Mouse (Mus musculus): ENCODE measurements at regions not wholly inside any gene's neighbourhood (a gene's known extent, or its start where the extent isn't known, plus 50 kb on each side); places are given as distances from the start of the nearest gene placed in this dataset.

- no peak overlapping the region for H3K4me3 ChIP-seq (ENCODE audit: insufficient read depth, low read length)
- no peak for TF ChIP-seq CTCF (IDR thresholded peaks at IDR 0.05; ENCODE audit: borderline replicate concordance, insufficient read depth, low read length)
- no peak for TF ChIP-seq POLR2A (IDR thresholded peaks at IDR 0.05; ENCODE audit: low read depth, low read length)
- no peaks in the 10 kb centered on the region for H3K4me1 ChIP-seq (ENCODE audit: control insufficient read depth, insufficient read depth, low read length)
- H3K27ac ChIP-seq (ENCODE audit: insufficient read depth, low read length), result no peak overlapping the region
These were observed 575.0 kb downstream of the Bcl11a start for GRCm38 (mm10) chr11:24652852-24653251.

DNA sequence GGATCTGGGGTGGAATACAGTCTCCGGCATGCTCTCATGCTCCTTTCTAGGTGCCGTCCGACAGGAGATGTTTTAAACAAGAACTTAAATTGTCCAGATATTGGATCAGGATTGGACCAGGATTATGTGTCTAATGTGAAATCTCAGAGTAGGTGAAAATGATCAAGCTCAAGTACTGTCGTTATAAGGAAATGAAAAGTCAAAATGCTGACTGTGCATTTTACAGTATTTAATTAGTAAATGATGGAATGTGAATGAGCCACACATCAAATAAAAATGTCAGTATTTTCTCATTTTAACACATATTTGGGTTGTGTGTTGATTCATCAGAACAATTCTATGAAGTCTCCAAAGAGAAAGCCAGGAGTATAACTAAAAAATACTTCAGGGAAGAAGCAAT is 586.2 kb downstream of the Bcl11a start:
- no peak for TF ChIP-seq POLR2A (IDR thresholded peaks at IDR 0.05; ENCODE audit: low read depth, low read length)
- no peak for TF ChIP-seq CTCF (IDR thresholded peaks at IDR 0.05; ENCODE audit: borderline replicate concordance, insufficient read depth, low read length)
- no peaks in the 10 kb centered on the region for H3K4me1 ChIP-seq (ENCODE audit: control insufficient read depth, insufficient read depth, low read length)
- H3K27ac ChIP-seq (ENCODE audit: insufficient read depth, low read length), result no peak overlapping the region
- H3K4me3 ChIP-seq (ENCODE audit: insufficient read depth, low read length), result no peak overlapping the region

- Histone ChIP-seq H3K27ac (ENCODE audit: insufficient read depth, low read length) (no peak overlapping the region), H3K4me1 (ENCODE audit: control insufficient read depth, insufficient read depth, low read length) (no peaks in the 10 kb centered on the region), H3K4me3 (ENCODE audit: insufficient read depth, low read length) (no peak overlapping the region)
- no peak for TF ChIP-seq CTCF (IDR thresholded peaks at IDR 0.05; ENCODE audit: borderline replicate concordance, insufficient read depth, low read length)
These were observed 587.5 kb downstream of the Bcl11a start for GRCm38 (mm10) chr11:24665310-24665709.

- no peak for TF ChIP-seq CTCF (IDR thresholded peaks at IDR 0.05; ENCODE audit: borderline replicate concordance, insufficient read depth, low read length)
- no peak for TF ChIP-seq POLR2A (IDR thresholded peaks at IDR 0.05; ENCODE audit: low read depth, low read length)
- H3K4me1 ChIP-seq (ENCODE audit: control insufficient read depth, insufficient read depth, low read length), result no peaks in the 10 kb centered on the region
These were observed 593.8 kb downstream of the Bcl11a start for GRCm38 (mm10) chr11:24671662-24672061.

GRCm38 (mm10) chr11:24673248-24674207 is 595.7 kb downstream of the Bcl11a start:
- H3K27ac ChIP-seq (ENCODE audit: insufficient read depth, low read length), result no peak overlapping the region
- no peaks in the 10 kb centered on the region for H3K4me1 ChIP-seq (ENCODE audit: control insufficient read depth, insufficient read depth, low read length)
- TF ChIP-seq CTCF (IDR thresholded peaks at IDR 0.05; ENCODE audit: borderline replicate concordance, insufficient read depth, low read length), result no peak
- TF ChIP-seq POLR2A (IDR thresholded peaks at IDR 0.05; ENCODE audit: low read depth, low read length), result no peak
- no peak overlapping the region for H3K4me3 ChIP-seq (ENCODE audit: insufficient read depth, low read length)

More at GRCm38 (mm10) chr11:24671662-24672061, 593.8 kb downstream of the Bcl11a start:
- Histone ChIP-seq H3K27ac (ENCODE audit: insufficient read depth, low read length) (no peak overlapping the region), H3K4me3 (ENCODE audit: insufficient read depth, low read length) (no peak overlapping the region)

- no peak overlapping the region for H3K27ac ChIP-seq (ENCODE audit: insufficient read depth, low read length)
- no peak for TF ChIP-seq CTCF (IDR thresholded peaks at IDR 0.05; ENCODE audit: borderline replicate concordance, insufficient read depth, low read length)
- TF ChIP-seq POLR2A (IDR thresholded peaks at IDR 0.05; ENCODE audit: low read depth, low read length), result no peak
- no peak overlapping the region for H3K4me3 ChIP-seq (ENCODE audit: insufficient read depth, low read length)
- H3K4me1 ChIP-seq (ENCODE audit: control insufficient read depth, insufficient read depth, low read length), result no peaks in the 10 kb centered on the region
These were observed 596.3 kb downstream of the Bcl11a start for GRCm38 (mm10) chr11:24674208-24674571.

GRCm38 (mm10) chr11:24677016-24677415 is 599.2 kb downstream of the Bcl11a start:
- TF ChIP-seq CTCF (IDR thresholded peaks at IDR 0.05; ENCODE audit: borderline replicate concordance, insufficient read depth, low read length) (no peak), POLR2A (IDR thresholded peaks at IDR 0.05; ENCODE audit: low read depth, low read length) (no peak)

DNA sequence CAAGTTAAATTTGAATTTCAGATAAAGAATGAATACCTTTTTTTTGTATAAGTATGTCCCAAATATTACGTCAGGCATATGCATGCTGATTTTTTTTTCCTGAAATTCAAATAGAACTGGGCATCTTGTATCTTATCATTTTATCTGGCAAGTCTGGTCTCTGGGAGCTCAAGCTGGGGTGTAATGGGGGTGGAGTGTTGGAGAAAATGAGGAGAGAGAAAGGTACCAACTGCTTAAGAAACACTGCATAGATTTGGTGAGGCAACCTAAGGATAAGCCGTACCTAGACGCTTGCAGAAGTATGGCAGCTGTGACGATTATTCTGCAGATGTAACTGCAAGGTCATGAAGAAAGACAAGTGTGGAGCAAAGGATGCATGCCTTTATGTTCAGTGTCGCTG is 601.7 kb downstream of the Bcl11a start:
- Histone ChIP-seq H3K4me1 (ENCODE audit: control insufficient read depth, insufficient read depth, low read length) (no peaks in the 10 kb centered on the region), H3K27ac (ENCODE audit: insufficient read depth, low read length) (no peak overlapping the region), H3K4me3 (ENCODE audit: insufficient read depth, low read length) (no peak overlapping the region)
- no peak for TF ChIP-seq POLR2A (IDR thresholded peaks at IDR 0.05; ENCODE audit: low read depth, low read length)
- TF ChIP-seq CTCF (IDR thresholded peaks at IDR 0.05; ENCODE audit: borderline replicate concordance, insufficient read depth, low read length), result no peak

More at GRCm38 (mm10) chr11:24677016-24677415, 599.2 kb downstream of the Bcl11a start:
- Histone ChIP-seq H3K4me3 (ENCODE audit: insufficient read depth, low read length) (no peak overlapping the region), H3K4me1 (ENCODE audit: control insufficient read depth, insufficient read depth, low read length) (no peaks in the 10 kb centered on the region), H3K27ac (ENCODE audit: insufficient read depth, low read length) (no peak overlapping the region)

GRCm38 (mm10) chr11:24682423-24682822 is 604.6 kb downstream of the Bcl11a start:
- H3K4me3 ChIP-seq (ENCODE audit: insufficient read depth, low read length), result no peak overlapping the region
- no peaks in the 10 kb centered on the region for H3K4me1 ChIP-seq (ENCODE audit: control insufficient read depth, insufficient read depth, low read length)
- TF ChIP-seq CTCF (IDR thresholded peaks at IDR 0.05; ENCODE audit: borderline replicate concordance, insufficient read depth, low read length), result no peak
- no peak for TF ChIP-seq POLR2A (IDR thresholded peaks at IDR 0.05; ENCODE audit: low read depth, low read length)
- H3K27ac ChIP-seq (ENCODE audit: insufficient read depth, low read length), result no peak overlapping the region

All from embryonic fibroblast, embryonic 13.5 days (primary cell).